Mouse (Mus musculus): ENCODE results near the gene Sipa1.

Sipa1 gene

GRCm38 (mm10) chr19:5686437-5686836, 22.9 kb upstream of the Sipa1 start:
- DNase-seq: no peak

- no peak for DNase-seq
These were observed 22.4 kb upstream of the Sipa1 start for GRCm38 (mm10) chr19:5685861-5686260.

- DNase-seq: no peak
These were observed 21.9 kb upstream of the Sipa1 start for GRCm38 (mm10) chr19:5685431-5685830.

GRCm38 (mm10) chr19:5684985-5685384, 21.5 kb upstream of the Sipa1 start:
- no peak for DNase-seq

- DNase-seq: no peak
These were observed 20.7 kb upstream of the Sipa1 start for GRCm38 (mm10) chr19:5684236-5684635.

GRCm38 (mm10) chr19:5680432-5680831, 16.9 kb upstream of the Sipa1 start:
- DNase-seq: no peak

GRCm38 (mm10) chr19:5668372-5668771, 4.9 kb upstream of the Sipa1 start:
- DNase-seq: no peak

GRCm38 (mm10) chr19:5666386-5666785, 2.9 kb upstream of the Sipa1 start:
- no peak for DNase-seq

GRCm38 (mm10) chr19:5665465-5665864, 2.0 kb upstream of the Sipa1 start:
- DNase-seq: no peak

GRCm38 (mm10) chr19:5664669-5665257, 1.3 kb upstream of the Sipa1 start:
- no peak for DNase-seq

GRCm38 (mm10) chr19:5662310-5662709, 1.2 kb downstream of the Sipa1 start:
- DNase-seq: no peak

- peak; percentile 58 for DNase-seq
These were observed 2.4 kb downstream of the Sipa1 start for GRCm38 (mm10) chr19:5660942-5661751.

GRCm38 (mm10) chr19:5654720-5655298, 8.7 kb downstream of the Sipa1 start:
- no peak for DNase-seq

GRCm38 (mm10) chr19:5653969-5654719, 9.4 kb downstream of the Sipa1 start:
- DNase-seq: no peak

- no peak for DNase-seq
These were observed 10.9 kb downstream of the Sipa1 start for GRCm38 (mm10) chr19:5652570-5652969.

GRCm38 (mm10) chr19:5651502-5652274, 11.8 kb downstream of the Sipa1 start:
- no peak for DNase-seq

GRCm38 (mm10) chr19:5649298-5649741, 14.2 kb downstream of the Sipa1 start:
- DNase-seq: peak; percentile 28

GRCm38 (mm10) chr19:5648401-5649297, 14.9 kb downstream of the Sipa1 start:
- DNase-seq: peak; percentile 83

GRCm38 (mm10) chr19:5647791-5648190, 15.7 kb downstream of the Sipa1 start:
- no peak for DNase-seq

GRCm38 (mm10) chr19:5646731-5647330, 16.7 kb downstream of the Sipa1 start:
- no peak for DNase-seq

- DNase-seq: no peak
These were observed 18.2 kb downstream of the Sipa1 start for GRCm38 (mm10) chr19:5645280-5645679.

All from lung, postnatal 14 days (tissue).